Mouse (Mus musculus): ENCODE data around the gene Rapgef4. TPM values are rescaled to one million over a fixed set of nuclear protein-coding genes. Genes with fewer than 3 reads are reported as not detected.
A peak's percentile ranks its signal among the peaks of the same experiment; 100 is the strongest.

Gene Rapgef4
- total and polyA plus RNA-seq, 2 experiments from 2014 or later, result 48.5 to 78.6 TPM

DNA sequence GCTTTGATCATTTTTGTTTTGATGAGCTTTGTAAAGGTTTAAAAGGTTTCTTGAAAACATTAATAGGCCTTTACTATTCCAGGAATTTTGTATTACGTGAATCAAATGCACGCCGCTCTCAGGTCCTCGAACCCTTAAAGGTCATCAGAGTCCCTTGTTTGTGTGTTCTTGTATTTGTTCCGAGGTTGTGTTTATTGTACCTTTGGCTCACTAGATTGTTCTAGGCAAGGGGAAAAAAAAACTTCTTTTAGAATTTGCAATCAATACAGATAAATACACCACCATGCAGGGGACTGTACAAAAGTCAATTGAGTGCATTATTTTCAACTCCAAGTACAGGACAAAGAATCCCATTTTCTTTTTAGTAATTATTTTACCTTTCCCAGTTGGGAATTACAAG is 175.4 kb downstream of the Rapgef4 start:
- H3K9me3 ChIP-seq (ENCODE audit: low read length), result no peaks in the 10 kb centered on the region
- no peak overlapping the region for H3K27ac ChIP-seq (ENCODE audit: low read depth, low read length)
- DNase-seq (ENCODE audit: low spot score) (no peak), ATAC-seq (ENCODE audit: low FRiP score) (no peak)
- no peak overlapping the region for H3K9ac ChIP-seq (replicated peaks; ENCODE audit: low read length, poor library complexity, severe bottlenecking)
- no peaks in the 10 kb centered on the region for H3K36me3 ChIP-seq (ENCODE audit: insufficient read depth, low read length)
- no peak for TF ChIP-seq CTCF (IDR thresholded peaks at IDR 0.05)
- whole genome bisulfite sequencing, result 89% methylated on average over 5 of the region's 5 CpGs
- H3K4me2 ChIP-seq (ENCODE audit: low read depth, low read length, poor library complexity, severe bottlenecking), result no peak overlapping the region
- no peak overlapping the region for H3K4me3 ChIP-seq (ENCODE audit: low read depth, low read length)
- H3K4me1 ChIP-seq (ENCODE audit: insufficient read depth, low read length), result no peaks in the 10 kb centered on the region
- no peaks in the 10 kb centered on the region for H3K27me3 ChIP-seq (ENCODE audit: insufficient read depth, low read length)

- no peak overlapping the region for H3K4me2 ChIP-seq (ENCODE audit: low read depth, low read length, poor library complexity, severe bottlenecking)
- H3K27ac ChIP-seq (ENCODE audit: low read depth, low read length), result no peak overlapping the region
- H3K9ac ChIP-seq (replicated peaks; ENCODE audit: low read length, poor library complexity, severe bottlenecking), result no peak overlapping the region
- no peaks in the 10 kb centered on the region for H3K9me3 ChIP-seq (ENCODE audit: low read length)
- H3K4me3 ChIP-seq (ENCODE audit: low read depth, low read length), result no peak overlapping the region
- DNase-seq (ENCODE audit: low spot score), result no peak
- H3K27me3 ChIP-seq (ENCODE audit: insufficient read depth, low read length), result no peaks in the 10 kb centered on the region
- H3K36me3 ChIP-seq (ENCODE audit: insufficient read depth, low read length), result no peaks in the 10 kb centered on the region
- H3K4me1 ChIP-seq (ENCODE audit: insufficient read depth, low read length), result no peaks in the 10 kb centered on the region
- 0 out of 2 replicates have a peak, but pooled peaks have one; percentile 20 for ATAC-seq (ENCODE audit: low FRiP score)
- WGBS, result 29% methylated on average over 9 of the region's 9 CpGs
- no peak for TF ChIP-seq CTCF (IDR thresholded peaks at IDR 0.05)
Measured at GRCm38 (mm10) chr2:72157561-72157960, 176.5 kb downstream of the Rapgef4 start.

- Histone ChIP-seq H3K4me3 (ENCODE audit: low read depth, low read length) (no peak overlapping the region), H3K9ac (replicated peaks; ENCODE audit: low read length, poor library complexity, severe bottlenecking) (no peak overlapping the region), H3K27ac (ENCODE audit: low read depth, low read length) (no peak overlapping the region), H3K4me1 (ENCODE audit: insufficient read depth, low read length) (no peaks in the 10 kb centered on the region), H3K9me3 (ENCODE audit: low read length) (no peaks in the 10 kb centered on the region), H3K27me3 (ENCODE audit: insufficient read depth, low read length) (no peaks in the 10 kb centered on the region), H3K4me2 (ENCODE audit: low read depth, low read length, poor library complexity, severe bottlenecking) (no peak overlapping the region), H3K36me3 (ENCODE audit: insufficient read depth, low read length) (no peaks in the 10 kb centered on the region)
- DNase-seq (ENCODE audit: low spot score) (no peak), ATAC-seq (ENCODE audit: low FRiP score) (no peak)
- TF ChIP-seq CTCF (IDR thresholded peaks at IDR 0.05), result no peak
- 71% methylated on average over 5 of the region's 5 CpGs for WGBS
Measured at GRCm38 (mm10) chr2:72158045-72158444, 177.0 kb downstream of the Rapgef4 start.

DNA sequence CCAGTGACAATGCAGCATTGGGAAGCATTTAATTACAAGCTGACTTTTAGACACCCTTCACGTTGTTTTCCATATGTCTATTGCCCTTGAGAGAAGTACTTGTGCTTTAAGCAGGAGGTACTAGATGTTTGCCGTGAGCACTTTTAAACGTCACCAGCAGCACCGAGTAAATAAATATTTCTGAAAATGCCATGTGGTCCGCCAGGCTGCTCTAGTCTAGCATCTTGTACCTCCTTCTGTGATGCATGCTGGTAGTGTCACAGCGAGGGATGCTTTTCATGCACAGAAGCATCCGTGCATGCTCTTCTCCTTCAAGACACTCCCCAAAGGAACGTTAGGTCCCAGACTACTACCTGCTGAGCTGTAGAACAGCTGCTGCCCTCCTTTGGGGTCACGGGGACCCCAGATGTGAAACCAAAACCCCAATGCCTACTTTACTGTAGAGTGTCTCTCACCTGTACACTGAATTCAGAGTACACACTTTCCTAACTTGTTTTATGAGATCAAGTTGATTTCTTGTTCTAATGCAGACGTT is 177.7 kb downstream of the Rapgef4 start:
- no peak for TF ChIP-seq CTCF (IDR thresholded peaks at IDR 0.05)
- Histone ChIP-seq H3K4me2 (ENCODE audit: low read depth, low read length, poor library complexity, severe bottlenecking) (no peak overlapping the region), H3K4me3 (ENCODE audit: low read depth, low read length) (no peak overlapping the region), H3K27ac (ENCODE audit: low read depth, low read length) (no peak overlapping the region), H3K27me3 (ENCODE audit: insufficient read depth, low read length) (no peaks in the 10 kb centered on the region), H3K9ac (replicated peaks; ENCODE audit: low read length, poor library complexity, severe bottlenecking) (no peak overlapping the region), H3K9me3 (ENCODE audit: low read length) (no peaks in the 10 kb centered on the region), H3K36me3 (ENCODE audit: insufficient read depth, low read length) (no peaks in the 10 kb centered on the region), H3K4me1 (ENCODE audit: insufficient read depth, low read length) (no peaks in the 10 kb centered on the region)
- no peak for DNase-seq (ENCODE audit: low spot score)
- no peak for ATAC-seq (ENCODE audit: low FRiP score)
- WGBS, result 77% methylated on average over 10 of the region's 10 CpGs

- no peaks in the 10 kb centered on the region for H3K4me1 ChIP-seq (ENCODE audit: insufficient read depth, low read length)
- no peak overlapping the region for H3K27ac ChIP-seq (ENCODE audit: low read depth, low read length)
- no peaks in the 10 kb centered on the region for H3K27me3 ChIP-seq (ENCODE audit: insufficient read depth, low read length)
- TF ChIP-seq CTCF (IDR thresholded peaks at IDR 0.05), result no peak
- H3K9ac ChIP-seq (replicated peaks; ENCODE audit: low read length, poor library complexity, severe bottlenecking), result no peak overlapping the region
- no peak for DNase-seq (ENCODE audit: low spot score)
- ATAC-seq (ENCODE audit: low FRiP score), result no peak
- no peaks in the 10 kb centered on the region for H3K9me3 ChIP-seq (ENCODE audit: low read length)
- H3K4me3 ChIP-seq (ENCODE audit: low read depth, low read length), result no peak overlapping the region
- 89% methylated on average over 6 of the region's 6 CpGs for WGBS
- no peak overlapping the region for H3K4me2 ChIP-seq (ENCODE audit: low read depth, low read length, poor library complexity, severe bottlenecking)
- no peaks in the 10 kb centered on the region for H3K36me3 ChIP-seq (ENCODE audit: insufficient read depth, low read length)
Measured at GRCm38 (mm10) chr2:72159281-72159680, 178.2 kb downstream of the Rapgef4 start.

DNA sequence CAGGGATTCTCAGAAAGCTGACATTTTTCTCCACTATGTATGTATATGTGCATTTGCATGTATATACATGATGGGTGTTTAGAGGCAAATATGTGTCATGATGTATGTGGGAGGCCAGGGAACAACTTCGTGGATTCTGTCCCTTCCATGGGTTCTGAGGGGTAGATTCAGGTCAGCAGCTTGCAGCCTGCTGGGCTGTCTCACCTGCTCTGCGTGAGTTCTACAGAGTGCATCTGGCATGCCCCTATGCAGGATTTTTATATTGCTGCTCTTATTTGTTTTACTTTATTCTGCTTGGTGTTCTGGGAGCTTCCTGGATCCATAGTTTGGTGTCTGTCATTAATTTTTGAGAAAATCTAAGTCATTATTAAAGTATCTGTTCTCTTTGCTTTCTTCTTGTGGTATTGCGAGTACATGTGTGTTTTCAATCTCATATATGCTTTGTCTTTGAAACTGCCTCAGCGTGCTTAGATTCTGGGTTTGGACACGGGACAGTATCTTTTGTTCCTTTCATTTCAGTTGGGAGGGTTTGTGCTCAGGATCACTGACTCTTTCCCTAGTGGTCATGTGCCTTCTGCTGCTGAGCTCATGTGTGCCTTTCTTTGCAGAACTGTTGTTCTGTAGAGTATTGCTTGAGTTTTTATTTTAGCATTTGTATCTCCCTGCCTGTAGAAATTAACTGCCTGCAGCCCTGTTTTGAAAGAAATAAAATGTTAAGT is 184.3 kb downstream of the Rapgef4 start:
- Histone ChIP-seq H3K9me3 (ENCODE audit: low read length) (no peaks in the 10 kb centered on the region), H3K9ac (replicated peaks; ENCODE audit: low read length, poor library complexity, severe bottlenecking) (no peak overlapping the region), H3K4me2 (ENCODE audit: low read depth, low read length, poor library complexity, severe bottlenecking) (no peak overlapping the region), H3K4me3 (ENCODE audit: low read depth, low read length) (no peak overlapping the region), H3K27me3 (ENCODE audit: insufficient read depth, low read length) (no peaks in the 10 kb centered on the region), H3K4me1 (ENCODE audit: insufficient read depth, low read length) (no peaks in the 10 kb centered on the region), H3K27ac (ENCODE audit: low read depth, low read length) (no peak overlapping the region), H3K36me3 (ENCODE audit: insufficient read depth, low read length) (no peaks in the 10 kb centered on the region; the same call in 1 of the 2 replicates)
- ATAC-seq (ENCODE audit: low FRiP score), result no peak
- 78% methylated on average over 5 of the region's 5 CpGs for WGBS
- no peak for TF ChIP-seq CTCF (IDR thresholded peaks at IDR 0.05)
- DNase-seq (ENCODE audit: low spot score), result no peak
